Mouse (Mus musculus) intestine, postnatal 0 days (tissue): ENCODE results near the gene Skil. TPM values are rescaled to one million over a fixed set of nuclear protein-coding genes. Genes with fewer than 3 reads are reported as not detected.

Experiments
- ATAC-seq: fragments of 200-750 bp; cut with Nextera tagmentation; 2 replicates; pipeline ENCODE4 v1.8.0; 2017; ENCODE audit warnings: mild to moderate bottlenecking, moderate TSS enrichment, moderate library complexity
- H3K27ac ChIP-seq: fragments of 300-500 bp; sonication (generic); 2 replicates; pipeline ENCODE4 v1.5.1; 2014; ENCODE audit warnings: mild to moderate bottlenecking, low read depth, low read length, moderate library complexity
- H3K27me3 ChIP-seq: fragments of 300-500 bp; sonication (generic); replicated peaks from 2 replicates; pipeline ENCODE4 v1.6.1; 2014; ENCODE audit warnings: low read length, mixed read lengths; ENCODE audit not compliant: control insufficient read depth, insufficient read depth
- H3K36me3 ChIP-seq: fragments of 300-500 bp; sonication (generic); 2 replicates; pipeline ENCODE4 v1.6.1; 2014; ENCODE audit warnings: mild to moderate bottlenecking, moderate library complexity; ENCODE audit not compliant: control insufficient read depth, insufficient read depth
- H3K4me1 ChIP-seq: fragments of 300-500 bp; sonication (generic); replicated peaks from 2 replicates; pipeline ENCODE4 v1.6.1; 2014; ENCODE audit warnings: antibody characterized with exemption, low read length, mixed read lengths; ENCODE audit not compliant: control insufficient read depth, insufficient read depth
- H3K4me2 ChIP-seq: fragments of 300-500 bp; sonication (generic); replicated peaks from 2 replicates; pipeline ENCODE4 v1.6.1; 2014; ENCODE audit warnings: low read depth, mild to moderate bottlenecking, moderate library complexity
- H3K4me3 ChIP-seq: fragments of 300-500 bp; sonication (generic); 2 replicates; pipeline ENCODE4 v1.5.1; 2014; ENCODE audit warnings: low read depth, low read length
- H3K9ac ChIP-seq: fragments of 300-500 bp; sonication (generic); 2 replicates; pipeline ENCODE4 v1.6.1; 2014; ENCODE audit warnings: mild to moderate bottlenecking, low read depth, low read length
- H3K9me3 ChIP-seq: fragments of 300-500 bp; sonication (generic); 2 replicates; pipeline ENCODE4 v1.6.1; 2016; ENCODE audit warnings: mixed run types; ENCODE audit not compliant: control insufficient read depth
- CTCF ChIP-seq: sonication (generic); IDR thresholded peaks from 2 replicates; pipeline ENCODE4 v1.5.1; 2016; ENCODE audit warnings: low read depth, mild to moderate bottlenecking, control low read depth, antibody characterized with exemption, moderate library complexity
- WGBS: fragments of 180-500 bp; shearing (Covaris S2); extraction: QIAGEN DNeasy Blood & Tissue Kit; methylation state at CpG from one replicate; pipeline ENCODE4 v1.1.7; 2014; 5-methylcytosine and 5-hydroxymethylcytosine counted together
- polyA plus RNA-seq: library from polyadenylated mRNA; unstranded; fragments of >200 nt; fragmentation: Nextera tagmentation; extraction: Ambion mirVana; gene quantifications from 2 replicates; pipeline ENCODE4 v1.2.1, GENCODE M21; 2015

Skil gene
- polyA plus RNA-seq, 1 experiment from 2014 or later = 19.1 TPM

DNA sequence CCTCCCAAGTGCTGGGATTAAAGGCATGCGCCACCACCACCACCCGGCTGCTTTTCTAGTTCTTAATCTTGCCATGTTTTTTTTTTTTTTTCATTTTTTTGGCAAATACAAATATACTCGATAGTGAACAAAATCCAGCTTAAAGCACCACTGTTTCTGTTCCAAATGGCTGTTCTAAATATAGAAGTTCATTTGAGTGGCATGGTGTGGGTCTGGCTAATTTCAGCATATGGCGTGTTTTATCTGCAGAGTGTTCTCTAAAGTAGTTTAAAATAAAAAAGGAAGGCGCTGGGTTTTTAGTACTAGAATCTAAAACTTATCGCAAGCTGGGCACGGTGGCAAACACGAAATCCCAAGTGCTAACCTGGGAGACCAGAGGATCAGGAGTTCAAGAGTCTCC, 40.0 kb upstream of the Skil start:
- WGBS = 82% methylated on average over 8 of the region's 8 CpGs
- no peak for TF ChIP-seq CTCF
- ATAC-seq = no peak

DNA sequence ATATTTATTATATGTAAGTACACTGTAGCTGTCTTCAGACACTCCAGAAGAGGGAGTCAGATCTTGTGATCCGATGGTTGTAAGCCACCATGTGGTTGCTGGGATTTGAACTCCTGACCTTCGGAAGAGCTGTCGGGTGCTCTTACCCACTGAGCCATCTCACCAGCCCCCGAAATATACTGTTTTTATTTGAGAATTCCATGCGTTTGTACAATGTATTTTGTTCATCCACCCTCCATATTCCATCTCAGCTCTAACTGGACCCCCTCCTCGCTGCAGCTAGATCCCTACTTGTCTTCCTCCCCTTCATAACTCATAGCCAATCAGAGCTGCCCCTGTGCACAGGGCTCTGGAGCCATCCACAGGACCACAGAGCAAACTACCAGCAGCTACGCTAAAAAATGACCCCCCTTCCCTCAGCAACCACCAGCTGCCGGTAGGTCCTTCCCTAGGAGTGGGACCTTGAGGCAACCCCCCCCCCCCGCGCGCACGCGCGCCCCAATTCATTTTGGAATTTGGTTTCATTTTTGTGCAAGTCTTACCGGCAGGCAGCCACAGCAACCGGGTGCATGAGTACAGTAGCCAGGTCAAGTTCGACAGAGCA, 38.7 kb upstream of the Skil start:
- Histone ChIP-seq H3K4me3 (peak overlapping the region; percentile 52), H3K36me3 (peaks cover 11% of the 10 kb centered on the region), H3K4me2 (peak overlapping the region; percentile 69), H3K9ac (no peak overlapping the region), H3K27ac (no peak overlapping the region), H3K4me1 (no peaks in the 10 kb centered on the region), H3K27me3 (no peaks in the 10 kb centered on the region), H3K9me3 (no peaks in the 10 kb centered on the region)
- WGBS = 19% methylated on average over 17 of the region's 17 CpGs
- ATAC-seq = peak; percentile 31
- peak; percentile 50 for TF ChIP-seq CTCF

More for the DNA sequence above, 40.0 kb upstream of the Skil start:
- Histone ChIP-seq H3K4me2 (no peak overlapping the region), H3K36me3 (peaks cover 16% of the 10 kb centered on the region), H3K27ac (no peak overlapping the region), H3K9ac (no peak overlapping the region), H3K27me3 (no peaks in the 10 kb centered on the region), H3K4me3 (no peak overlapping the region), H3K4me1 (no peaks in the 10 kb centered on the region), H3K9me3 (no peaks in the 10 kb centered on the region)

DNA sequence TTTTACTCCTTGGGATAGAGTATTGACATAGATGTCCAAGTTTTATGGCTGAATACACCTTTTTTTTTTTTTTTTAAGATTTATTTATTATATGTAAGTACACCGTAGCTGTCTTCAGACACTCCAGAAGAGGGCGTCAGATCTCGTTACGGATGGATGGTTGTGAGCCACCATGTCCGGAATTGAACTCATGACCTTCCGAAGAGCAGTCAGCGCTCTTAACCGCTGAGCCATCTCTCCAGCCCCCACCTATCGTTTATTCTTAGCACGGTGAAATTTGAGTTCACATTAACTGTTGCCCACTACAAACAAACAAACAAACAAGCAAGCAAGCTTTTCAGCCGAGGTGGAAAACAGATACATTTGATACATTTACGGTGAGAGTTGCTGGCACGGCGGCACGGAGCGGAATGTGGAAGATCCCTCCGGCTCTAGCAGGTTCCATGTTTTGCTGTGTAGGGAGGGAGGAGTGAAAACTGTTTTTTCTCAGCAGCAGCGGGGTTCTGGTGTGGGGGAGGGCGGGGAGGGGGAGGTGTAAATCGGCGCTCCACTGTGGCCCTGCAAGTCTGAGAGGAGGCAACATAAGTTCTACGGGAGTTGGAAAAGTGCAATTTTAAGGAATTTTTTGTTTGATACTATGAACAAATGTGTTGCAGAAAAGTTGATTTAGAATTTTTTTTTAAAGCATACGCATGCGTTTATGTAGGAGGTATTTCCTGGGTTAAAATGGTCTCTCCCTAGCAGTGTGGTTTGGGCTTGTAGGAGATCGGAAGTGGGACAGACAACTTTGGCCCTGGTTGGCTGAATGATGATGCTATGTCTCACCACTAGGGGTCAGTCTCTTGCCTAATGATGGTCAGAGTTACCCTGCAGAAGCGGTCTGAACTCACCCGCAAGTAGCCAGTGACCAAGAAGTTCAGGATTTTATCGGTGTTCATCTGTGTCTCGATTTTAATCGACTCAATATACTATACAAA, 37.9 kb upstream of the Skil start:
- Histone ChIP-seq H3K4me1 (no peaks in the 10 kb centered on the region), H3K9me3 (no peaks in the 10 kb centered on the region), H3K4me3 (peak overlapping the region; percentile 52), H3K4me2 (peak overlapping the region; percentile 69), H3K27me3 (no peaks in the 10 kb centered on the region), H3K36me3 (0 out of 2 replicates have a peak, but pooled peaks cover 4% of the 10 kb centered on the region), H3K27ac (peak overlapping the region; percentile 81), H3K9ac (peak overlapping the region; percentile 52; the same call in 1 of the 2 replicates)
- TF ChIP-seq CTCF = peak; percentile 98
- peak; percentile 85 for ATAC-seq
- 1% methylated on average over 30 of the region's 30 CpGs for WGBS

DNA sequence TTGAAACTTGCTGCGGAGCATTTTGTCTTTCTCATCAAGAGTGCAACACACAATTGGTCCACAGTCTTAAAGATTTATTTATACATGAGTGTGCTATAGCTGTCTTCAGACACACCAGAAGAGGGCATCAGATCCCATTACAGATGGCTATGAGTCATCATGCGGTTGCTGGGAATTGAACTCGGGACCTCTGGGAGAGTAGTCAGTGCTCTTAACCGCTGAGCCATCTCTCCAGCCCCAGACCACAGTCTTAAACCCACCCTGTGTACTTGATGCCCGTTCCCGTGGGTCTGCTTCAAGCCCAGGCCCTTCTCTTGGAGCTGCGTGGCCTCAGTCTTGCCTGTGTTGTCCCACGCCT, 34.1 kb upstream of the Skil start:
- Histone ChIP-seq H3K9me3 (no peaks in the 10 kb centered on the region), H3K4me1 (no peaks in the 10 kb centered on the region), H3K27me3 (no peaks in the 10 kb centered on the region), H3K27ac (0 out of 2 replicates have a peak overlapping the region, but pooled peaks have one; percentile 21), H3K36me3 (no peaks in the 10 kb centered on the region), H3K4me3 (no peak overlapping the region), H3K9ac (no peak overlapping the region), H3K4me2 (no peak overlapping the region)
- WGBS = 85% methylated on average over 8 of the region's 8 CpGs
- ATAC-seq = no peak
- peak; percentile 17; the same call in 1 of the 2 replicates for TF ChIP-seq CTCF

DNA sequence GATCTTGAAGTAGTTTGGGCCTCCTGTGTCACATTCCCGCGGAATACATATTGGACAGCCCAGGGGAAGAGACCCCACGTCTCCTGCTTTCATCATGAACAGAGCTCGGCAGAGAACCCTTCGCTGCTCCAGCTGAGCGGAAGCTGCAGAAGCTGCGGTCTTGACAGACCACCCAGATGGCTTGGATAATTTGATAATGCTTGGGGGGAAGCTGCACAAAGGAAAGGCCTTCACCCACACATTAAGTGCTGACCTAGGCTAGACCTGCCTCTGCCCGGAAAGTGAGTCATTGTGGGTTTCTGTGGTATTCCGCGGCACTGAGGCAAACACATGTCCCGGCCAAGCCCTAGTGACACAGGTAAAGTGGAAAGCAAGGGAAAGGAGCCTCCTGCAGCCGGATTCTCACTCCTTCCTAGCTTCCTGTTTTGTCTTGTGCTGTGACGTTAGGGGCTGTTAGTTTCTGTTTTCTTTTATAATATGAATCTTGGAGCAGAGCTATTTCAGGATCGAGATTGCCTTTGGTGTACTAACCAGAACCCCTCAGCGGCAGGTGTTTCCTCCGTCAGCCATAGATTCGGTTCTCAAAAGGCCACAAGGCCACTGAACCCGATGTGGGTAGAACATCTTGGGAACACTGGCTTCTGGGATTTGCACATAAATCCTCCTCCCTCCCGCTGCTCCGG, 33.6 kb upstream of the Skil start:
- Histone ChIP-seq H3K4me2 (peak overlapping the region; percentile 9; the same call in 1 of the 2 replicates), H3K36me3 (no peaks in the 10 kb centered on the region), H3K27ac (peak overlapping the region; percentile 21; the same call in 1 of the 2 replicates), H3K4me1 (no peaks in the 10 kb centered on the region), H3K4me3 (no peak overlapping the region), H3K9me3 (no peaks in the 10 kb centered on the region), H3K9ac (no peak overlapping the region), H3K27me3 (no peaks in the 10 kb centered on the region)
- whole genome bisulfite sequencing = 71% methylated on average over 20 of the region's 20 CpGs
- TF ChIP-seq CTCF = no peak
- no peak for ATAC-seq

DNA sequence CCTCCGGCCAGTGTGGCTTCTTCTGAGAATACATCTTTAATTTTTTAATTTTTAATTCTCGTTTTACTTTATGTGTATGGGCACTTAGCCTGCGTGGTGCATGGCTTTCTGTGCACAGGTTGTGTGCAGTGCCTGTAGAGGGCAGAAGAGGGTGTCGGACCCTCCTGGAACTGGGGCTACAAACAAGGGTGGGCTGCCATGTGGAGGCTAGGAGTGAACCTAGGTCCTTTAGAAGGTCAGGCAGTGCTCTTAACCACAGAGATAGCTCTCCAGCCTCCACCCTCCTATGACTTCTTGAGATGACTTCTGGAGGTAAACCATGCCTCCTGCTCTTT, 33.1 kb upstream of the Skil start:
- TF ChIP-seq CTCF = peak; percentile 47
- Histone ChIP-seq H3K4me2 (peak overlapping the region; percentile 9; the same call in 1 of the 2 replicates), H3K9ac (no peak overlapping the region), H3K4me1 (no peaks in the 10 kb centered on the region), H3K27ac (no peak overlapping the region), H3K27me3 (no peaks in the 10 kb centered on the region), H3K9me3 (no peaks in the 10 kb centered on the region), H3K4me3 (no peak overlapping the region), H3K36me3 (no peaks in the 10 kb centered on the region)
- no peak for ATAC-seq
- WGBS = 69% methylated on average over 4 of the region's 4 CpGs
